Mouse (Mus musculus): ENCODE data around the gene Ttll5. TPM values are rescaled to one million over a fixed set of nuclear protein-coding genes. Genes with fewer than 3 reads are reported as not detected.

Gene Ttll5
- polyA plus RNA-seq, 1 experiment, result 0.79 TPM

GRCm38 (mm10) chr12:85830691-85831090 lies 6.2 kb downstream of the Ttll5 start:
- Histone ChIP-seq H3K36me3 (ENCODE audit: control insufficient read depth) (peaks cover 76% of the 10 kb centered on the region), H3K4me3 (replicated peaks) (no peak overlapping the region), H3K9me3 (ENCODE audit: control insufficient read depth, low read length) (no peaks in the 10 kb centered on the region), H3K4me1 (ENCODE audit: control insufficient read depth) (peaks cover 17% of the 10 kb centered on the region), H3K27me3 (ENCODE audit: control insufficient read depth) (no peaks in the 10 kb centered on the region)
- no peak for TF ChIP-seq TAL1 (IDR thresholded peaks at IDR 0.05; ENCODE audit: low read length)
- no peak for TF ChIP-seq GATA1 (IDR thresholded peaks at IDR 0.05; ENCODE audit: low read length)

- Histone ChIP-seq H3K4me1 (ENCODE audit: control insufficient read depth) (no peaks in the 10 kb centered on the region), H3K36me3 (ENCODE audit: control insufficient read depth) (peaks cover 63% of the 10 kb centered on the region), H3K4me3 (replicated peaks) (no peak overlapping the region), H3K27me3 (ENCODE audit: control insufficient read depth) (no peaks in the 10 kb centered on the region), H3K9me3 (ENCODE audit: control insufficient read depth, low read length) (no peaks in the 10 kb centered on the region)
- TF ChIP-seq GATA1 (IDR thresholded peaks at IDR 0.05; ENCODE audit: low read length) (no peak), TAL1 (IDR thresholded peaks at IDR 0.05; ENCODE audit: low read length) (no peak)
Measured at GRCm38 (mm10) chr12:85834543-85834942, 10.1 kb downstream of the Ttll5 start.

- TF ChIP-seq GATA1 (IDR thresholded peaks at IDR 0.05; ENCODE audit: low read length), result no peak
- Histone ChIP-seq H3K36me3 (ENCODE audit: control insufficient read depth) (peaks cover 59% of the 10 kb centered on the region), H3K4me1 (ENCODE audit: control insufficient read depth) (no peaks in the 10 kb centered on the region), H3K4me3 (replicated peaks) (no peak overlapping the region), H3K27me3 (ENCODE audit: control insufficient read depth) (no peaks in the 10 kb centered on the region), H3K9me3 (ENCODE audit: control insufficient read depth, low read length) (no peaks in the 10 kb centered on the region)
Measured at GRCm38 (mm10) chr12:85837765-85838164, 13.3 kb downstream of the Ttll5 start.

- H3K9me3 ChIP-seq (ENCODE audit: control insufficient read depth, low read length), result no peaks in the 10 kb centered on the region
- no peaks in the 10 kb centered on the region for H3K4me1 ChIP-seq (ENCODE audit: control insufficient read depth)
- peaks cover 60% of the 10 kb centered on the region for H3K36me3 ChIP-seq (ENCODE audit: control insufficient read depth)
- no peak for TF ChIP-seq GATA1 (IDR thresholded peaks at IDR 0.05; ENCODE audit: low read length)
- TF ChIP-seq TAL1 (IDR thresholded peaks at IDR 0.05; ENCODE audit: low read length), result no peak
- no peak overlapping the region for H3K4me3 ChIP-seq (replicated peaks)
- H3K27me3 ChIP-seq (ENCODE audit: control insufficient read depth), result no peaks in the 10 kb centered on the region
Measured at GRCm38 (mm10) chr12:85839371-85840000, 15.0 kb downstream of the Ttll5 start.

- no peaks in the 10 kb centered on the region for H3K27me3 ChIP-seq (ENCODE audit: control insufficient read depth)
- TF ChIP-seq GATA1 (IDR thresholded peaks at IDR 0.05; ENCODE audit: low read length) (no peak), TAL1 (IDR thresholded peaks at IDR 0.05; ENCODE audit: low read length) (no peak)
- no peak overlapping the region for H3K4me3 ChIP-seq (replicated peaks)
- no peaks in the 10 kb centered on the region; the same call in 1 of the 2 replicates for H3K4me1 ChIP-seq (ENCODE audit: control insufficient read depth)
- H3K36me3 ChIP-seq (ENCODE audit: control insufficient read depth), result peaks cover 69% of the 10 kb centered on the region
- H3K9me3 ChIP-seq (ENCODE audit: control insufficient read depth, low read length), result no peaks in the 10 kb centered on the region
Measured at GRCm38 (mm10) chr12:85848164-85848958, 23.9 kb downstream of the Ttll5 start.

- Histone ChIP-seq H3K36me3 (ENCODE audit: control insufficient read depth) (peaks cover 59% of the 10 kb centered on the region), H3K27me3 (ENCODE audit: control insufficient read depth) (no peaks in the 10 kb centered on the region), H3K4me1 (ENCODE audit: control insufficient read depth) (no peaks in the 10 kb centered on the region; the same call in 1 of the 2 replicates), H3K9me3 (ENCODE audit: control insufficient read depth, low read length) (no peaks in the 10 kb centered on the region), H3K4me3 (replicated peaks) (no peak overlapping the region)
- TF ChIP-seq TAL1 (IDR thresholded peaks at IDR 0.05; ENCODE audit: low read length) (no peak), GATA1 (IDR thresholded peaks at IDR 0.05; ENCODE audit: low read length) (no peak)
Measured at GRCm38 (mm10) chr12:85850661-85851060, 26.2 kb downstream of the Ttll5 start.

- TF ChIP-seq TAL1 (IDR thresholded peaks at IDR 0.05; ENCODE audit: low read length) (no peak), GATA1 (IDR thresholded peaks at IDR 0.05; ENCODE audit: low read length) (no peak)
- no peaks in the 10 kb centered on the region; the same call in 1 of the 2 replicates for H3K4me1 ChIP-seq (ENCODE audit: control insufficient read depth)
- H3K4me3 ChIP-seq (replicated peaks), result no peak overlapping the region
- no peaks in the 10 kb centered on the region for H3K9me3 ChIP-seq (ENCODE audit: control insufficient read depth, low read length)
- peaks cover 56% of the 10 kb centered on the region for H3K36me3 ChIP-seq (ENCODE audit: control insufficient read depth)
- no peaks in the 10 kb centered on the region for H3K27me3 ChIP-seq (ENCODE audit: control insufficient read depth)
Measured at GRCm38 (mm10) chr12:85853836-85854235, 29.4 kb downstream of the Ttll5 start.

GRCm38 (mm10) chr12:85854271-85854670 lies 29.8 kb downstream of the Ttll5 start:
- TF ChIP-seq GATA1 (IDR thresholded peaks at IDR 0.05; ENCODE audit: low read length) (no peak), TAL1 (IDR thresholded peaks at IDR 0.05; ENCODE audit: low read length) (no peak)
- H3K4me1 ChIP-seq (ENCODE audit: control insufficient read depth), result no peaks in the 10 kb centered on the region; the same call in 1 of the 2 replicates

GRCm38 (mm10) chr12:85857300-85857699 lies 32.8 kb downstream of the Ttll5 start:
- Histone ChIP-seq H3K4me1 (ENCODE audit: control insufficient read depth) (no peaks in the 10 kb centered on the region), H3K36me3 (ENCODE audit: control insufficient read depth) (peaks cover 44% of the 10 kb centered on the region), H3K4me3 (replicated peaks) (no peak overlapping the region), H3K27me3 (ENCODE audit: control insufficient read depth) (no peaks in the 10 kb centered on the region), H3K9me3 (ENCODE audit: control insufficient read depth, low read length) (no peaks in the 10 kb centered on the region)
- TF ChIP-seq GATA1 (IDR thresholded peaks at IDR 0.05; ENCODE audit: low read length) (no peak), TAL1 (IDR thresholded peaks at IDR 0.05; ENCODE audit: low read length) (no peak)

More at GRCm38 (mm10) chr12:85854271-85854670, 29.8 kb downstream of the Ttll5 start:
- Histone ChIP-seq H3K4me3 (replicated peaks) (no peak overlapping the region), H3K27me3 (ENCODE audit: control insufficient read depth) (no peaks in the 10 kb centered on the region), H3K9me3 (ENCODE audit: control insufficient read depth, low read length) (no peaks in the 10 kb centered on the region), H3K36me3 (ENCODE audit: control insufficient read depth) (peaks cover 54% of the 10 kb centered on the region)

All from erythroblast, embryonic 14.5 days (primary cell).